Mouse (Mus musculus) layer of hippocampus, adult 9-10 months (tissue): ENCODE measurements at regions not wholly inside any gene's neighbourhood (a gene's known extent, or its start where the extent isn't known, plus 50 kb on each side); places are given as distances from the start of the nearest gene placed in this dataset.

Source experiments
- DNase-seq: peaks from one replicate; pipeline ENCODE4 v3.0.0; 2022; ENCODE audit warnings: low spot score

DNA sequence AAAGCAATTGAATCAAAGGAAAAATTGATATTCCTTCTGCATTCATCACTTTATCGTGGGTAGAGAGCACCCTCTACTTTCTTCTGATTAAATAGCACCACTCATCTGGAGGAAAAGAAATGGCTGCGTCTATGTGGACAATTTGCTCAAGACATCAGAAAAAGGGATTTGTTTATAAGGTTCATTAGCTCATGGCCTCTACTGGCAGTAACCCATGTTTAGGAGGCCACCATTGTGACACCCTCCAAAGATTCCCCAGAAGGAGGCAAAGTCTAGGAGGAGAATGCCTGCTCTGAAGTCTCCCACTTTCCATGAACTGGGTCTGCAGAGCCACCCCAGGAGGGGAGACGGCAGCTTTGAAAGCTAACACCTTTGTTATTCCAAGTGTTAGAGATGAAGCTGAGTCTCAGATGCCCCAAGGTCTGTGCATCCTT, 147.2 kb upstream of the Plscr5 start:
- no peak for DNase-seq

DNA sequence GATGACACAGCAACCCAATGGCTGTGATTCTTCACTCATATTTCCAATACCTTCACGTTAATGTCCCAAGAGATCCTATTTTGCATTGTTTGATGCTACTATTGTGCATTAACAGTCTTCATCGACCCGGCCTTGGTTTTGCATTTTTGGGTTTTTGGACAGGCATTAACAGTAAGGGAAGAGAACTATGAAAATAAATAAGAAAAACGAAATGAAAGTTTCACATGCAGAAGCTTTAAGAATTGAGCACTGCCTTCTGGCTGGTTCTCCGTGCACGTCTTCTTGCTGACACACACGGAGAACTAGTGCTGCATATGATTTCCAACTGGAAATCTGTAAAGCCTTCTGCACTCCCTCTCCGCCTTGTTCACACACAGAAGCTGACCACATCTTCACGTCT, 148.6 kb upstream of the Plscr5 start:
- no peak for DNase-seq

DNA sequence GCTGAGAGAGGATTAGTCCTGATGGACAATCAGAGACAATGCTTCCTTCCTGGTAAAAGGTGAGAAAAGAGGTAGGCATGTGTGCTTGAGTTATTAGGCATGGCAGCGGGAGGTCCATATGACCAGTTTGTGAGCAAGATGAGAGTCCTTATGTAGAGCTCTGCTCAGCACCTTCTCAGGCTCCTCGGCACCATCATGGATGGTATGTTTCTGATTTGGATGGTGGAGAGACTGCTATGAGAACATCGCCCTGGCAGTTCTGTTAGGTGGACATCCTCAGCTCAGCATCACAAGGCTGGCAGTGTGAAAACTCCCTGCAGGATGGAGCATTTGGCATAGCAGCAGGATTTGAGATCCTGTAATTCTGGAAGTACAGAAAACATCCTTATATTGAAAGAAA, 176.2 kb upstream of the Plscr5 start:
- no peak for DNase-seq

DNA sequence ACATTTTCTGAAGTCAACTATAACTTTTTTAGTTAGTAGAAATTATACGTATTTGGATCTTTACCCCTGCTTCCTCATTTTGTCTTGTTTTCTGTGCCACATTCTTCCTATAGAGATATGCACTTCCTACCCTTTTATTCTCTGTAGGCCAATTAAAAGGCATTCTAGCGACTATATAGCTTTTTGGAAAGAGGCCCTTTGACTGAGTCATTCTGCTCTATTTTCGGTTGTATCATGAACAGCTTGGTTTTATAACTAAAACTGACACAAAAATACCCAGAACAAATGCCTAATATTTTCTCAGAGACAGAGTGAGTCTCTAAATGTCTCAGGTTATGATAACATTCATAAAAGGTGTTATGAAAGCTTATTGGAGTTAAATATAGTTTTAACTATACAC, 176.8 kb upstream of the Plscr5 start:
- no peak for DNase-seq

DNA sequence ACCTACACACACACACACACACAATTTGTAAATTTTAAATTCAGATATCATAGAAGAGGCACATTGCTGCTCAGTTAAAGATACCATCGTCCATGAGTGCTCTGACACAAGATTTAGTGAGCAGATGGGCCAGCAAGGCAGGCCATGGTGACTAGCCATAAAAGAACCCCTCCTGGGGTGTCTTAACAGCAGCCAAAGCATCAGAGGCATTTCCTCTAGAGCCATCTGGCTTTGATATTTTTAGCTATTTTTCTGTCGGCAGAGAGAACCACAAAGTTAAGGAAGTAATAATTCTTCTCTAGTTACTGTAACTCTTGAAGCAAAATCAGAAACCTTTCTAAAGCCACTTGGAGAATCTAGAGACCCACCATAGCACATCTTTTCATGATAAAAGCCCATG, 204.5 kb upstream of the Plscr5 start:
- DNase-seq = no peak

DNA sequence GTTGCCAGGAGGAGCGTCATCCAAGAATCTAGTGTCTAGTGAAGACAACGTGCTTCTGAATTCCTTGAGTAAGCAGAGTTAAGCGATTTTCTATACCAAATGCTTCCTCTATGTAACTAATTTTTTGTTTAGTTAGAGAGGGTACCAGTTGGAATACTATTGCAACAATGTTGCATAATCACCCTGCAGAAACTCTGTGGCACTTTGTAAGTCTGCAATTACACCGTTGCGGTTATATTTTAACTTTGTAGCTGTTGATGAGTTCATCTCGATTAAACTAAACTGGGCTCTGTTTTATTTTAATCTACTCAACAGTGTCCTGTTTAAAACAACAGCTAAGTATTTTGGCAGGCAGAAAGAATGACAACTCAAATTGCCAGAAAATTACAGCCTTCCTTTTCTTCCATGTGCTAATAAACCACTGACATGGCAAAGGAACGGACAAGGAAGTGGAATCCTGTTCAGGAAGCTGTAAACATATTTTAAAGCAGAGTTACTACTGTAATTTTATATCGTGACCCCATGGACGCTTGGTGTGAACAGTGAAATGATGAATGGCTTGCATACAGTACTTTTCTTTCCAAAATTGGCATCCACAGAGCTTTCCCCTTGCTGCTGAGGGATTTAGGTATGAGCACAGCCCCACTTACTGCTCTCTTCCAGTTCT, 210.6 kb upstream of the Plscr5 start:
- no peak for DNase-seq

DNA sequence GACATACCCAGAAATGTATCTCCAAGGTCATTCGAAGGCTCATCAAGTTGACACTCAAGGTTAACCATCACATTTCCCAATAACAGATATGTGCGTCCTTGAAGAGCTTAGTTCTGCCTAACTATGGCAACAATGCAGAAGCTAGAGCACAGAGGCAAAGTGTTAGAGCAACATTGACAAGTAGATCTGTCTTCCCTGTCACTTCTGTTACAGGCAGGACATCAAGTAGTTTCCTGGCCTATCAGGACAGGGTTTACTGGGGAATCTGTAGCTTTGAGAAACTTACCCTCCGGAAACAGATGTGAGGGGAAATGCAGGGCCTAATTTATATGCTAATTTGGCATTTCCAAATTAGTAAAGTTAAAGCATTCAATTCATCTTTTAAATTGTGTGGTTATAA, 211.2 kb upstream of the Plscr5 start:
- DNase-seq = no peak

DNA sequence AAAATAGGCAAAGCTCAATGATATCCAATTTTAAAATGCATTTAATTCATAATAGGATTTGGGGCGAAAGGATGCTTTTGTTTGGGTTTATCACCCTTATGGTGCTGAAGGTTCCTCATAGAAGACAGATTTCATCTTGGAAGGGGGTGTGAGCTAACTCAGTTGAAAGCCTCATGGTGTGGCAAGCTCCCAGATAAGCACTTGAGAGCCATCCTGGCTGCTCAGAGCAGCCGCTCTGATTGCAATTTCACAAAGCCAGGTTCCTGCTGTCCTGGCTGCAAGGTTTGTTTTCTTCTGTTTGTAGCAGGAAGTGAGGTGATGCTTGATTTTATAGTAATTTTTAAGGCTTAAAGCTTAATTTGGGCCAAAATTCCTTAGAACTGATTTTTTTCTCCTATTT, 228.7 kb upstream of the Plscr5 start:
- no peak for DNase-seq

DNA sequence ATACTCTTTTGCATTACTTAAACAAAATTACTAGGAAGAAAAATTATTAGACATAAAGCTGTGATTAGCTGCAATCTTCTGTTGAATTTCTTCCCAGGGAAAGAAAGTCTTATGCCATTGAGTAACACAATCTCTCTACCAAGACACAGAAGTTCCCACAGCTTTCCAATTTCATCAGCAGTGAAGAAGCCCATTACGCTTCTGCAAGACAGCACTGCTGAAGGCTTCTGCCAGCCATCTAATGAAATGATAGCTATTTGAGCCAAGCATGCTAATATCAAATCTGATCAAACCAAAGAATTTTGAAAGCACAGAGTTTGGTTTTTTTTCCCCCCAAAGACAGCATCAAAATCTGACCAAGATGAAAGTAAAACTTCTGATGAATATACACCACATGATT, 230.0 kb upstream of the Plscr5 start:
- DNase-seq = no peak

DNA sequence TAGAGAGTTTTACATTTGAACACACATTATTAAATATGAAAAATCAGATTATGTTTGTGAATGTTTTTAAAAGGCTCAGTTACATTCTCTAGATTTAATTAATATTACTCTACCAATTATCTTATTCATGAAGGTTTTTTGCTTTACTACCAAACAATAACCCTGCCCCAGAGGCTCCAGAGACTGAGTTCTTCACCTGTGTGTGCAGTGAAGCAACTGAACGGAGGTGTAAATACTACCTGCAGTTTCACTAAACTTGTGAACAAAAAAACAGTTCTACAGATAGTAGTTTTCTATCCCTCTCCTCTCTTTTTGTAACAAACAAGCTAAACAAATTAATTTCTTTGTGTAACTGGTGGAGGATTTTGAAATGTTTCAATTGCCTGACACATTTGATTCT, 231.1 kb upstream of the Plscr5 start:
- no peak for DNase-seq

DNA sequence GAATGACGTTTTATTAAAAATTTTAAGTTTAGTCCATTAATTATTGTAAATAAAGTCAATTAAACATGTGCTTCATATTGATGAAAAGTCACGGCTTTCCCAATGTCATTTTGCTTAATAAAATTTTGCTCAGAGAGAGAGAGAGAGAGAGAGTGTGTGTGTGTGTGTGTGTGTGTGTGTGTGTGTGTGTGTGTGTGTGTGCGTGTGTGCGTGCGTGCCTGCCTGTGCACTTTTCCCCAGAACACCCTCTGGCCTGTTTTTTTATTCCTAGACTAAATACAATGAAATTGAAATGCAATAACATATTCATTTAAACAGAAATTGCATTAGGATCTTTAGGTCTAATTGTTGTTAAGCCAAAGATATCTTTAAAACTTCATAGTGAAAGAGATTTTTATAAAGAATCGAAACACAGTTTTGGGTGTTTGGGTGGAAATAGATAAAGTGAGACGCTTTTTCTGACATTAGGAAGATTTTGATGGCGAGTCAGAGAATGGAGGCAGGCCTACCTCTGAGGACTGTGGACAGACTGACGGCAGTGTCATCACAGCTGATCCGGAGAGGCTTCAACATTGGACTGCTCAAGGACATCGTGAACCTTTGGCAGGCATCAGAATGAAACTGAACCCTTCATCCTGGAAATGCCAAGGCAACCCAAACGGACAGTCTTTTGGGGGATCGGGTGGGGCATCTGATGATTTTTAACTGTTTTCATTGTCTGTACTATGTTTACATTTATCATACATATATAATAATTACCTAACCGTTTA, 232.0 kb upstream of the Plscr5 start:
- DNase-seq = no peak

DNA sequence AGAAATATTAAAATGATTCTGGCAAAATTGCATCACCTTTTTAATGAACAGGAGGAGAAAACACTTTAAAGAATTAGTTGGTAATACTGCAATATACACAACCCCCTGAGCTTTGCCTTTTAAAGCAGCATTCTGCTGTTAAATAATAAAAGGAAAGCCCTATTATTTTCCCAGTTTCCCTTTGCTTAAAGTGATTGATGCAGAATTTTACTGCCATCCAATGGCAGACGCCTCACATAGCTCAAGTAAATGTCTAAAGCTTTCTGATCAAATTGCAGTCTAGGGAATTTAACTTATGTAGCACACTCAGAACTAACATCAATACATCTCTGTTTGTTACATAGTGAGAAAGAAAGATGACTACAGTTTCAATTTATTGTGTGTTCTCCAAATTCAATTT, 233.1 kb upstream of the Plscr5 start:
- DNase-seq = no peak

DNA sequence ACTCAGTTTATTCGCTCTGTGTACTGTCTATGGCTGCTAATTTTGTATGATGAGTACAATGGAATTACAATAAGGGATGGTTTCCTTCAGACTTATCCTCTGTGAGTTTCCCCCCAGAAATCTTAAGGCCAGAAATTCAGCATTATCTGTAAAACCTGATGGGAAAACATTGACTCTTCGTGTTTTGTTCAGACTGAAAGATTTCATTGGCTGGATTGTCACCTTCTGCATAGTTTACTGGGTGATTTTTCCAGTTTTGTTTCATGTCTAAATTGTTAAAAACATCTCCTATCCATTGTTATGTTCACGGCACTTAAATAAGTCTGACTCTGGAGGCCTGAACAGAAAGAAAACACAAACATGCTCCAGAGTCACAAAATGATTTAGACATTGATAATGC, 233.7 kb upstream of the Plscr5 start:
- no peak for DNase-seq

DNA sequence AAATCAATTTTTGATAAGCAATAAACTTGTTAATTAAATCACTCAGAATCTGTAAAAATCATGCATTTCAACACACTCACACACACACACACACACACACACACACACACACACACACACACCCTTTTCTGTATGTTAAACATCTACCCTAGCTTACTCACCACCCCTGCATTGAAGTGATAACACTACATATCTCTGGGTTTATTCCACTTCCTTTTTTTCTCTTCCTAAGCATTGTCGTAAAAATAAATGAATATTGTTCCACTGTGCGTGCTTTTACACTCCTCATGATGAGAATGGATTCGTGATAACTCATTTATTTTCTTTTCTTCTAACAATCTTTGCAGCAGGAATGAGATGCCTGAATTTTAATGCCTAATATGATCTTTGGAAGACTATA, 234.3 kb upstream of the Plscr5 start:
- no peak for DNase-seq

DNA sequence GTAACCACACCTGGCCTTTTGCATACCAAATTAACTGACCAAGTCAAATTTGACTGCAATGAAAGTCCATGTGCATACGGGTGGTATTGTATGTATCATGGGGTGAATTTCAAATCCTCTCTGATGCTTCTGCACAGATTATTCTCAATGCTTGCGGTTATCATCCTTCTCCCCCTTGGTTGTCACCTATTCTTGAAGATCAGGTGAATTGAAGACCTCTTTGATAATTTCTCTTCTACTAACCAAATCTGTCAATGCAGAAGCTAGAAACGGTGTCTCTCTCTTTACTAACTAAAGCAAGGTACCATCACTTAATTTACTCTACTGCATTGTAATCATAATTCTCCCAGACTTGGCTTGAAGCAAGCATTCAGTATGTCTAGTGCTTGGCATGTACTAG, 235.7 kb upstream of the Plscr5 start:
- no peak for DNase-seq

DNA sequence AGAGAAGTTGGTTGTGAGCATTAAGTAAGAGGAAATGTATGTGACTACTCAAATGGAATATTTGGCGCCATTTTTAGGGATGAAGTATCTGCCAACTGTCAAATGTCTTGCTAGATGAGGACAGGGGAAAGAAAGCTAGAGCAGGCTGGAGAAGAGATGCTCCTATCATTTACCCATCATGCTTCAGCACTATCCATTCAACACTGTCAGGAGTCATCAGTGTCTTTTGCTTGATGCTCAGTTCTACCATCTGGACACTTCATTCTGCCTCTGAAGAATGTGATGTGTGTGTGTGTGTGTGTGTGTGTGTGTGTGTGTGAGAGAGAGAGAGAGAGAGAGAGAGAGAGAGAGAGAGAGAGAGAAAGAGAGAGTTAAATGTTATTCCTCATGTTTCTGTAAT, 244.0 kb upstream of the Plscr5 start:
- DNase-seq = no peak

DNA sequence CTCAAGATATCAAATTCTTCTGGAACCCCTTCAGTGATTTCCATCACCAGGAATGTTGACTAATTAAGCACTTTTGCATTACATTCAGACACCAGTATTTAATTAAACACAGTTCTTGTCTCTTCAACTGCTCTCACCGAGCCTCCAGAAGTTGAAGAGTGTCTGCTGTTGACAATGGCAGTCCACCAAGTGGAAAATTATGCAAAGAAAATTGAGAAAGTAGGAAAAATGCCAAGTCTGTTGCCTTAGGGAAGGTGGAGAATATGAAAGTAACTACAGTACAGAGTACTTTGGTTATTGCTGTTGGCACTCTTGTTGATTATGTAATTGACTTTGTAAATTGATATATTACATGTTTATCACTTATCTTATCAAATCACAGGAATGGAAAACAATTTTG, 250.7 kb upstream of the Plscr5 start:
- DNase-seq = no peak

DNA sequence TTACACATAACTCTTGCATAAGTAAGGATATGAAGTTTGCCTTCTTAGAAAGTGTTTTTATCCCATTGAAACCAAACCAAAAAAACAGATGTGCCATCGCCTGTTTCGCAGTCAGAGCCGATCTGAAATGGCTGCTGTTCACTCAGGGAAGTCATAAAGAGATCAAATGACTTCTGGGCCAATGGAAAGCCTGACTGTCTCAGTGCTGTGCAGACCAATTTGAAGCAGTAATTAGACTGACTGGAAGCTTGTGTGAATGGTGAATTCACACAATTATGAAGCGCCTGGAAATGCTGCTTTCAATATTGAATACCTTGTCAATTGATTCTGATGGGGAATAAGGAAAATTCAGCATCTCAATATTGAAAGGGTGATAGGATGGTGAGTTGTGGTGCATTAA, 254.0 kb upstream of the Plscr5 start:
- no peak for DNase-seq

DNA sequence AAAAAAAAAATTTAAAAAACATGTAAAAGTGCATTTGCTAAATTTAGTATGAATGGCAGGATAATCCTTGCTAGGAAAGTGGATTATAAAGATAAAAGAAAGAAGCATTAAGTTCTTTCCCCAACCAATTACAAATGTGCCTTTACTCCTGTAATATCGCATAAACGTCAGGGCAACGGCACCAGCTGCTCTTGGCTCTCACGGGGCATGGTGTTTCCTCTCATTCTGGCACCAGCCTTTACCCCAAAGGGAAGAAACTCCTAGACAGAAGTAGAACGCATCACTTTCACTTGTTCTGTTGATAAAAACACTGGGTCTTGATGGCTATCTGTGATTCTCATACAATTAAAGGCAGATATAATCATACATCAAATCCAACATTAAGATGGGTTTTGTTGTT, 288.7 kb upstream of the Plscr5 start:
- DNase-seq = no peak

DNA sequence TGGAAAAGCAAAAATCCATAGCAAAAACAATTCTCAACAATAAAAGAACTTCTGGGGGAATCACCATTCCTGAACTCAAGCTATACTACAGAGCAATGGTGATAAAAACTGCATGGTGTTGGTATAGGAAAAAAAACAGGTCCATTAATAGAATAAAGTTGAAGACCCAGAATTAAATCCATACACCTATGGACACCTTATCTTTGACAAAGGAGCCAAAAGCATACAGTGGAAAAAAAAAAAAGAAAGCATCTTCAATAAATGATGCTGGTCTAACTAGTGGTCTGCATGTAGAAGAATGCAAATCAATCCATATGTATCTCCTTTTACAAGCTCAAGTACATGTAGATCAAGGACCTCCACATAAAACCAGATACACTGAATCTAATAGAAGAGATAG, 291.8 kb upstream of the Plscr5 start:
- no peak for DNase-seq

DNA sequence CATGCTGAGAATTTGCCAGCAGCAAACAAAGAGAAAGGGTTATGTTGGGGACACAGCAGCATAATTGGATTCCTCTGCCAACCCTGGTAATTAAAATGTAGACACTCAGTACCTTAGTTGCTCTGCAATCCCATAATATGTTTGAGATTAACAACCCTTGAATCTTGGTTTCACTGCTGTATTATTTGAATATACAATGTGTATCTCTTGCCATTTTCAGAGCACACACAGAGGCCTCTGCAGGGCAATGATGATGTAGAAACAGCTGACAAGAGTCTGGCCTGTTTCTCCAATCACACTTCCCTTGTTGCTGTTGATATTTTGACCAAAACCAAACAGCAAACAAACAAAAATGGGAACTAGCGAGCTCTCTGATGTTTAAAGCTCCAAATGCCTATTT, 315.9 kb upstream of the Plscr5 start:
- no peak for DNase-seq

DNA sequence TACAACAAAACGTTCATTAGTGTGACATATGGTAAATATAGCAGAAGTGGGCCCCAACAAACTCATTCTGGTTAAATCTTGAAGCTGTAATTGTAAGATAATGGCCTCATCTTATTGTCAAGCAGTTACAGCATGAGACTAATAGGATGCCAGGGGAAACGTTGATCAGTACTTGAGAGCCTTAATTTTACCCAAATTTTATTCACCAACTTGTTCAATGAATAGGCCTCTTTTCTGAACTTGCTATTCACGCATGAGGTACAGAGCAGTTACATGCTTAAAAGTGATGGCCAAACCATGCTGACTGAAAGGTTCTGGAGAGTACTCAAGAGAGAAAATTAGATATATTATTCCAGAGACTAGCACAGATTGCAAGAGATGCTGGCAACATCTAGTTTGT, 361.2 kb upstream of the Plscr5 start:
- no peak for DNase-seq

DNA sequence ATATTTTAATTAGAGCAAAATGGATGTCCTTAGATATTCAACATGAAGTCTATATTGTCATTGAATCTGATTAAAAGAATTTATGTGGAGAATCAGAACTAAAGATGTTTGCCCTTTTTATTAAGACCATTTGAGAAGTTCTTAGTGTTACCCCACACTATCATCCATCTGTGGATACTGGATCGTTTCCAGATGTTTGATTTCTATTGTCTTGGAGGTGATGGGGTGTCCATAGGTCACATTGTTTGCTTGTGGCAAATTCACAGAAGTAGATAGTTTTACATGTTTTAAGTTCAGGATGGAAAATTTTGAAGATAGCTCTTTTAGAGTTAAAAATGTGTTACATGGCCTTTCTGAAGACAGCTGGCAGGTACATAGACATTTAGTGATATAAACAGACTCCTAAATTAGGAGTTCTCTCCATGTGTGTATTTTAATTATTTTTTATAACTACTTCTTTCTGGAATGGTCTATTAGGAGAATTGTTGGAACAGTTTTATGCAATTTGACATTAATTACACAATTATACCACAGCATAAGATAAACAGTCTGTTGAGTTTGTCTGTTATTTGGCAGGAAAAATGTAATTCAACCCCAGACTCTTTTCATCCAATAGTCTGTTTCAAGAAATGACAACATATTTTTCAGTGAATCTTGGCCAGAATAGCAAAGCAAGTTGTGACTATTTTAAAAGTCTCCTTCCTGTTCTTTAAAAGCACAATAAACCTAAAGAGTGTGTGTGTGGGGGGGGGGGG, 368.8 kb upstream of the Plscr5 start:
- DNase-seq = no peak
